Mouse (Mus musculus): Measurements from ENCODE around the gene Sirt2. TPM values are rescaled to one million over a fixed set of nuclear protein-coding genes. Genes with fewer than 3 reads are reported as not detected.

Gene Sirt2
- polyA plus RNA-seq, 1 experiment from 2014 or later = 106 TPM

DNA sequence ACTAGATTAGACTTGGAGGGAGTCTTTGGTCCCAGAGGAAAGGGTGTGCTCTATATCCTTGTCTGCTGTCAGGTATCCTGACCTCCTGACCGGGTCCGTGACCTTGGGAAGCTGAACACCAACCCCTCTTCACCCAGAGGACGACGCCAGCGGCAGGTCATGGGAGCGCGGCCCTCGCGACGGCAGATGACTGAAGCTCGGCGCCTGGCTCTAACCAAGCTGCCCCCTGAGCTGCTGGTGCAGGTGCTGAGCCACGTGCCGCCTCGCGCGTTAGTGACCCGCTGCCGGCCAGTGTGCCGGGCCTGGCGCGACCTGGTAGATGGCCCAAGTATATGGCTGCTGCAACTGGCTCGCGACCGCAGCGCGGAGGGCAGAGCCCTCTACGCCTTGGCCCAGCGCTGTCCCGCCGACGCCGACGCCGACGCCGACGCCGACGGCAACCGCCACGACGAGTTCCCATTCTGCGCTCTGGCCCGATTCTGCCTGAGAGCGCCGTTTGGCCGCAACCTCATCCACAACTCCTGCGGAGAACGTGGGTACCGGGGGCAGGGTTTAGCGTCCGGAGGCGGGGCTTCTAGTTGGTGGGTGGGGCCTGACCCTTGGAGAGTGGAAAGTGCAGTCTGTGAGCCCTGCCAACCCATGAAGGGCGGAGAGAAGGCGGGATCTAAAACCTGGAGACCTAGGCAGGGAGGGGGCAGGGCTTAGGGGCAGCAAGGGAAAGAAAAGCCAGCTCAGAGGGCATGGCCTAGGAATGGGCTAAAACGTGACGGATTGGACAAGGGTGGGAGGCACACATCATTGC lies 34.0 kb upstream of the Sirt2 start:
- no peaks in the 10 kb centered on the region for H3K9me3 ChIP-seq (ENCODE audit: control insufficient read depth, low read length)
- DNase-seq (ENCODE audit: low spot score) (peak; percentile 60), ATAC-seq (ENCODE audit: low FRiP score) (peak; percentile 76)
- peak overlapping the region; percentile 34; the same call in 1 of the 2 replicates for H3K9ac ChIP-seq
- H3K4me1 ChIP-seq (replicated peaks; ENCODE audit: control insufficient read depth, insufficient read depth, low read length) = peaks cover 7% of the 10 kb centered on the region; the same call in 1 of the 2 replicates
- H3K4me2 ChIP-seq (replicated peaks) = peak overlapping the region; percentile 58
- peaks cover 6% of the 10 kb centered on the region for H3K36me3 ChIP-seq (replicated peaks; ENCODE audit: control insufficient read depth, insufficient read depth)
- H3K4me3 ChIP-seq (replicated peaks; ENCODE audit: low read length) = peak overlapping the region; percentile 32
- WGBS = 2% methylated on average over 58 of the region's 58 CpGs
- H3K27me3 ChIP-seq (ENCODE audit: control insufficient read depth, insufficient read depth, low read length) = 0 out of 2 replicates have a peak, but pooled peaks cover 4% of the 10 kb centered on the region
- no peak overlapping the region for H3K27ac ChIP-seq

DNA sequence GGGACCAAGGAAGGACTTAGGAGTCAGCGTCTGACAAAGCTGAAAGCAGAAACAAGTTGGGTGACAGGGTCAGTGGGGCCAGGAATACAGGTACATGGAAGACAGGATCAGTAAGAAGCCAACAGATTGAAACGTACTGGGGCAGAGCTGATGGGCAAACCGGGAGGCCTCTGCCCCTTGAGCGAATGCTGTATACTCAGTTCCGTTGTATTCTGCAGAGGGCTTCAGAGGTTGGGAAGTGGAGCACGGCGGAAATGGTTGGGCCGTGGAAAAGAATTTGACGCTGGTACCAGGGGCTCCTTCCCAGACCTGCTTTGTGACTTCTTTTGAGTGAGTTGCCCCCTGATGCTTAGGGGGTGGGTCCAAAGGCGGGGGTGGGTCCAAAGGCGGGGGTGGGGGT lies 33.3 kb upstream of the Sirt2 start:
- Histone ChIP-seq H3K9me3 (ENCODE audit: control insufficient read depth, low read length) (no peaks in the 10 kb centered on the region), H3K4me2 (replicated peaks) (peak overlapping the region; percentile 58), H3K4me1 (replicated peaks; ENCODE audit: control insufficient read depth, insufficient read depth, low read length) (peaks cover 7% of the 10 kb centered on the region; the same call in 1 of the 2 replicates), H3K36me3 (replicated peaks; ENCODE audit: control insufficient read depth, insufficient read depth) (peaks cover 9% of the 10 kb centered on the region), H3K27ac (no peak overlapping the region), H3K27me3 (ENCODE audit: control insufficient read depth, insufficient read depth, low read length) (0 out of 2 replicates have a peak, but pooled peaks cover 4% of the 10 kb centered on the region), H3K9ac (0 out of 2 replicates have a peak overlapping the region, but pooled peaks have one; percentile 34), H3K4me3 (replicated peaks; ENCODE audit: low read length) (peak overlapping the region; percentile 32; the same call in 1 of the 2 replicates)
- ATAC-seq (ENCODE audit: low FRiP score) (no peak), DNase-seq (ENCODE audit: low spot score) (no peak)
- 5% methylated on average over 11 of the region's 11 CpGs for WGBS

DNA sequence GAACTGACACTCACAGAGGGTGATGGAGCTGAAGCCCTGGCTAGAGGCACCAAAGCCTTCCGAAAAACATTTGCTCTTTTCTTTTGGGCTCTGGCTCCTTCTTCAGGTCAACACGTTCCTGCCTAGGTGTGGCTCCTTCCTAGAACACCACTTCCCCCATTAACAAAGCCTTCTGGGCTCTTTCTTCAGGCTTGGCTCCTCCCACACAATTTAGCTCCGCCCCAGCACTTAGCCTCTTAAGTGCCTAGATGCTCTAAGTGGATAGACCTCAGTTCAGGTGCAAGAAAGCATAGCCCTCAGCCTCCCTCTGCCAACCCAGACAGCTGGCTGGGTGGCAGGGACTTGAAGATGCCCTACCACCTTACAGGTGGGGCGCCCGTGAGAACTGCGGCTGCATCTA lies 30.8 kb upstream of the Sirt2 start:
- H3K27ac ChIP-seq = no peak overlapping the region
- H3K9me3 ChIP-seq (ENCODE audit: control insufficient read depth, low read length) = no peaks in the 10 kb centered on the region
- ATAC-seq (ENCODE audit: low FRiP score) = no peak
- no peak for DNase-seq (ENCODE audit: low spot score)
- H3K36me3 ChIP-seq (replicated peaks; ENCODE audit: control insufficient read depth, insufficient read depth) = peaks cover 13% of the 10 kb centered on the region
- no peak overlapping the region for H3K4me2 ChIP-seq (replicated peaks)
- H3K4me3 ChIP-seq (replicated peaks; ENCODE audit: low read length) = no peak overlapping the region
- H3K27me3 ChIP-seq (ENCODE audit: control insufficient read depth, insufficient read depth, low read length) = 0 out of 2 replicates have a peak, but pooled peaks cover 4% of the 10 kb centered on the region
- WGBS = 83% methylated on average over 6 of the region's 6 CpGs
- H3K4me1 ChIP-seq (replicated peaks; ENCODE audit: control insufficient read depth, insufficient read depth, low read length) = peaks cover 7% of the 10 kb centered on the region; the same call in 1 of the 2 replicates
- H3K9ac ChIP-seq = no peak overlapping the region

DNA sequence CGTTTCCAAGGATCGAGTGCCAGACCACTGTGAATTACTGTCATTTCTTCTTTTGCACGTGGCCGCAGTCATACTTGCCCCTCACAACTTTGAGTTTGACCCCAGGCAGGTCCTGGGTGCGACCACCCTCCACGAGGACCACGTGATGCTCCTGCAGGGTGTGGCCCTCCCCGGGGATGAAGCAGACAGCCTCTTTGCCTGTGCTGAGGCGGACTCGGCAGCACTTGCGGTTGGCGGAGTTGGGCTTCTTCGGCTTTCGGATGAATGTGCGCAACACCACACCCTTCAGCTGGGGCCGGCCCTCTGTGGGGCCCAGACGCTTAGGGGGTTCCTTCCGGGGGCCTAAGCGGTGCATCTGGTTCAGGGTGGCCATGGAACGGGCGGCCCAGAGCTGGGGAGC lies 26.7 kb upstream of the Sirt2 start:
- no peak overlapping the region for H3K9ac ChIP-seq
- ATAC-seq (ENCODE audit: low FRiP score) (no peak), DNase-seq (ENCODE audit: low spot score) (no peak)
- no peak overlapping the region for H3K27ac ChIP-seq
- no peaks in the 10 kb centered on the region for H3K27me3 ChIP-seq (ENCODE audit: control insufficient read depth, insufficient read depth, low read length)
- H3K4me2 ChIP-seq (replicated peaks) = no peak overlapping the region
- WGBS = 94% methylated on average over 21 of the region's 21 CpGs
- H3K9me3 ChIP-seq (ENCODE audit: control insufficient read depth, low read length) = no peaks in the 10 kb centered on the region
- peaks cover 17% of the 10 kb centered on the region for H3K36me3 ChIP-seq (replicated peaks; ENCODE audit: control insufficient read depth, insufficient read depth)
- H3K4me1 ChIP-seq (replicated peaks; ENCODE audit: control insufficient read depth, insufficient read depth, low read length) = peaks cover 11% of the 10 kb centered on the region
- H3K4me3 ChIP-seq (replicated peaks; ENCODE audit: low read length) = no peak overlapping the region

DNA sequence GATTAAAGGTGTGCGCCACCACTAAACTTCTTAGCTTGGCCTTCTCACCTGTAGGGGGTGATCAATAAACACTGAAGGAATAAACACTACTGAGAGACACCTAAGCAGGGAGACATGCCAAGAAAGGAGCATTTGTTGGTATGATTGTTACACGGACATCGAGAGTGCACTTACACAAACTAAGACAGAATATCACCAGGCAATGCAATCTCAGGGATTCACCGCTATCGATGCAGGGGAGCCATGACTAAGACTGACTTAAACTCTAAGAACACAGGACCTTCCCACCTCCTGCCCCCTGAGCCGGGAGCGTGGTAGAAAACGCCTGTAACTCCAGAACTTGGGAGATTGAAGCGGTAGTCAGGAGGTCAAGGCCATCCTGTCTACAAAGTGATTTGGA lies 25.6 kb upstream of the Sirt2 start:
- ATAC-seq (ENCODE audit: low FRiP score) (no peak), DNase-seq (ENCODE audit: low spot score) (no peak)
- Histone ChIP-seq H3K4me3 (replicated peaks; ENCODE audit: low read length) (peak overlapping the region; percentile 61), H3K4me1 (replicated peaks; ENCODE audit: control insufficient read depth, insufficient read depth, low read length) (peaks cover 11% of the 10 kb centered on the region), H3K27ac (no peak overlapping the region), H3K9me3 (ENCODE audit: control insufficient read depth, low read length) (no peaks in the 10 kb centered on the region), H3K27me3 (ENCODE audit: control insufficient read depth, insufficient read depth, low read length) (no peaks in the 10 kb centered on the region), H3K36me3 (replicated peaks; ENCODE audit: control insufficient read depth, insufficient read depth) (peaks cover 24% of the 10 kb centered on the region), H3K9ac (peak overlapping the region; percentile 58), H3K4me2 (replicated peaks) (peak overlapping the region; percentile 65)
- WGBS = 47% methylated on average over 9 of the region's 9 CpGs

DNA sequence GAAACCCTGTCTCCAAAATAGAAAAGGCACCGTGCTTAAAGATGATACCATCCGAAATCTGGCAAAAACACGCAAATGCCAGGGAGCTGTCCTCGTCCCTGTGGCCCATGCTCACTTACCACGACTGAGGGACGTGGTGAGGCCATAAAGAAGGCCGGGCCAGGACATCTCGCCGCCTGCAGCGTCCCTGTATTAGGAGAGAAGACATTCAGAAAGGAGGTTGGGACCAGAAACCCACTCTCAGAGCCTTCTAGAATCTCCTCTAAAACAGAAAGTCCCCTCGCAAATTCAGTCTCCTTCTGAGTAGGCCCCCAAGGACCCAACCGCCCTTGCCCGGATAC lies 25.2 kb upstream of the Sirt2 start:
- WGBS = 3% methylated on average over 13 of the region's 13 CpGs
- Histone ChIP-seq H3K9me3 (ENCODE audit: control insufficient read depth, low read length) (no peaks in the 10 kb centered on the region), H3K36me3 (replicated peaks; ENCODE audit: control insufficient read depth, insufficient read depth) (peaks cover 25% of the 10 kb centered on the region), H3K27me3 (ENCODE audit: control insufficient read depth, insufficient read depth, low read length) (no peaks in the 10 kb centered on the region), H3K4me1 (replicated peaks; ENCODE audit: control insufficient read depth, insufficient read depth, low read length) (peaks cover 11% of the 10 kb centered on the region), H3K4me2 (replicated peaks) (peak overlapping the region; percentile 65), H3K9ac (peak overlapping the region; percentile 58), H3K4me3 (replicated peaks; ENCODE audit: low read length) (peak overlapping the region; percentile 61), H3K27ac (0 out of 2 replicates have a peak overlapping the region, but pooled peaks have one; percentile 3)
- DNase-seq (ENCODE audit: low spot score) (no peak), ATAC-seq (ENCODE audit: low FRiP score) (peak; percentile 6; the same call in 1 of the 2 replicates)

DNA sequence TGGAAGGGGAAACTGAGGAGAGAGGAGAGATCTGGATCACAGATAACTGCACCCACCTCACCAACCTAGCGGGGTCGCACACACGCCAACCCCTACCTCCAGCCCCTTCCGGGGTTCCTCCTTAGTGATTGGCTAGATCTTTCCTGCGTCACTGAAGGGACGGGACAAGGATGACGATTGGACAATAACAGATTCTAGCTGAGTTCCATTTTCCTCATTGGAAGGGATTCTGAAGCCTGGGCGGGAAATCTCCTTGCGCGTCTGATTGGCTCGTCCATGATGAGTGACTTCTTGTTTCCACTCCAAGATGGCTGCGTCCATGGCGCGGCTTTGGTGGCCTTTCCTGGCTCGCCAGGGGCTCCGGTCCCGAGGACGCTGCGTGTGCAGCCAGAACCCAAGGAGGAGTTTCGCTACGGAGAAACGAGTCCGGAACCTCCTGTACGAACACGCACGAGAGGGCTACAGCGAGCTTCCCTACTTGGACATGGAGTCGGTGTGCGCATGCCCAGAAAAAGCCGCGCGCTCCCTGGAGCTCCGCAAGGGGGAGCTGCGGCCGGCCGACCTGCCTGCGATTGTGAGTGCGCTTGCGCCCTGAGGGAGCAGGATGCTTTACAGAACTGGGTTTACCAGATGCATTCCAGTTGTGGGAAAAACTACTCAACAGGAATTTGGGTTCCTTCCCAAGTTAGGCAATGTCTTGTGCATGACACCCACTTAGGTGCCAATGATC lies 24.7 kb upstream of the Sirt2 start, which contains the start of the genes Mrps12 and Sars2:
Gene Mrps12, minus strand, starts transcription at position 112 of the 730 bp plus-strand sequence.
Gene Sars2, plus strand, starts transcription at position 284 of the 730 bp plus-strand sequence.
- DNase-seq (ENCODE audit: low spot score) (peak; percentile 97), ATAC-seq (ENCODE audit: low FRiP score) (peak; percentile 98)
- Histone ChIP-seq H3K9me3 (ENCODE audit: control insufficient read depth, low read length) (no peaks in the 10 kb centered on the region), H3K27me3 (ENCODE audit: control insufficient read depth, insufficient read depth, low read length) (no peaks in the 10 kb centered on the region), H3K4me2 (replicated peaks) (peak within 1 kb of the TSS; percentile 65), H3K36me3 (replicated peaks; ENCODE audit: control insufficient read depth, insufficient read depth) (peaks cover 31% of the 10 kb centered on the region), H3K4me1 (replicated peaks; ENCODE audit: control insufficient read depth, insufficient read depth, low read length) (peaks cover 11% of the 10 kb centered on the region), H3K4me3 (replicated peaks; ENCODE audit: low read length) (peak within 1 kb of the TSS; percentile 61), H3K27ac (peak within 1 kb of the TSS; percentile 79), H3K9ac (peak within 1 kb of the TSS; percentile 58)
- under 1% methylated on average over 39 of the region's 39 CpGs for WGBS

DNA sequence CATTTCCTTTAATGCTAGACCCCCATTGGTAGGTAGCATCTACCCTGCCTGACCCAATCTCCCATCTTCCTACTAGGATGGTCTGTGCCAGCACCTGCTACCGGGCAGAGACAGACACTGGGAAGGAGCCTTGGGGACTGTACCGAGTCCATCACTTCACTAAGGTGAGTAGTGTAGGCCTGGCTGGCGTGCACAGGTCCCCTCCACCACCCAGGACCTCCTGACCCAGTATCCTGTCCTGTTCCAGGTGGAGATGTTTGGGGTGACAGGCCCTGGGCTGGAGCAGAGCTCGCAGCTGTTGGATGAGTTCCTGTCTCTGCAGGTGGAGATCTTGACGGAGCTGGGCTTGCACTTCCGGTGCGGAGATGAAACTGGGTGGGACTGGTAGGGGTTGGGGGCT lies 16.6 kb upstream of the Sirt2 start:
- no peak overlapping the region for H3K4me3 ChIP-seq (replicated peaks; ENCODE audit: low read length)
- no peaks in the 10 kb centered on the region for H3K27me3 ChIP-seq (ENCODE audit: control insufficient read depth, insufficient read depth, low read length)
- WGBS = 97% methylated on average over 7 of the region's 7 CpGs
- H3K9ac ChIP-seq = no peak overlapping the region
- H3K36me3 ChIP-seq (replicated peaks; ENCODE audit: control insufficient read depth, insufficient read depth) = peaks cover 21% of the 10 kb centered on the region
- no peak for ATAC-seq (ENCODE audit: low FRiP score)
- H3K9me3 ChIP-seq (ENCODE audit: control insufficient read depth, low read length) = no peaks in the 10 kb centered on the region
- no peak overlapping the region for H3K4me2 ChIP-seq (replicated peaks)
- no peak overlapping the region for H3K27ac ChIP-seq
- DNase-seq (ENCODE audit: low spot score) = no peak
- no peaks in the 10 kb centered on the region for H3K4me1 ChIP-seq (replicated peaks; ENCODE audit: control insufficient read depth, insufficient read depth, low read length)

DNA sequence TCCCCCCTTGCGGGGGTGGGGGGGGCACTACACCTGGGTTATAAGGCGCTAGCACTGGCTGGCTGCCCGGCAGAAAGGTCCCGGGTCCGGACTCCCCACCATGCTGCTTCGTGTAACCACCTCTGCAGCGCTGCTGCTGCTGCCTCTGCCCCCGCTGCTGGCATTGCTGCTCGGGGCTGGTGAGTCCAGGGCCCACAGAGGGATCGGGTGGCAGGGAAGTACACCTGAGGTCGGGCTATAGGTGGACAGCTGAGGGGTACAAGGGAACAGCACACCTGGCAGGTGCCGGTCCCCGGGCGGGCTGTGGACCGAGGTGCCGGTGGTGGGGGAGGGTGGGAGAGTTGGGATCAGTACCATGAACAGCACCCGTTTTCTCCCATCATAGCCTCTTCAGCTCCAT lies 10.5 kb upstream of the Sirt2 start, which contains the start of gene Ccer2:
Gene Ccer2, plus strand, starts transcription at position 96 of the 400 bp plus-strand sequence.
- H3K4me2 ChIP-seq (replicated peaks) = peak within 1 kb of the TSS; percentile 45
- H3K36me3 ChIP-seq (replicated peaks; ENCODE audit: control insufficient read depth, insufficient read depth) = peaks cover 34% of the 10 kb centered on the region
- 4% methylated on average over 17 of the region's 17 CpGs for WGBS
- DNase-seq (ENCODE audit: low spot score) = no peak
- H3K4me3 ChIP-seq (replicated peaks; ENCODE audit: low read length) = 0 out of 2 replicates have a peak within 1 kb of the TSS, but pooled peaks have one; percentile 10
- no peak within 1 kb of the TSS for H3K27ac ChIP-seq
- no peaks in the 10 kb centered on the region for H3K27me3 ChIP-seq (ENCODE audit: control insufficient read depth, insufficient read depth, low read length)
- peaks cover 5% of the 10 kb centered on the region for H3K4me1 ChIP-seq (replicated peaks; ENCODE audit: control insufficient read depth, insufficient read depth, low read length)
- peak; percentile 44; the same call in 1 of the 2 replicates for ATAC-seq (ENCODE audit: low FRiP score)
- H3K9ac ChIP-seq = peak within 1 kb of the TSS; percentile 7; the same call in 1 of the 2 replicates
- no peaks in the 10 kb centered on the region for H3K9me3 ChIP-seq (ENCODE audit: control insufficient read depth, low read length)

Measured in hindbrain, embryonic 14.5 days (tissue).